Mouse (Mus musculus) heart, embryonic 13.5 days (tissue): ENCODE results near the gene Emc7. TPM values are rescaled to one million over a fixed set of nuclear protein-coding genes. Genes with fewer than 3 reads are reported as not detected.
A peak's percentile ranks its signal among the peaks of the same experiment; 100 is the strongest.

Experiments
- ATAC-seq: fragments of 200-750 bp; cut with Nextera tagmentation; 2 replicates; pipeline ENCODE4 v1.8.0; 2017; ENCODE audit warnings: moderate TSS enrichment; ENCODE audit not compliant: insufficient number of reproducible peaks, low FRiP score, low TSS enrichment; ENCODE audit errors: extremely low read depth
- H3K27ac ChIP-seq: fragments of 300-500 bp; sonication (generic); replicated peaks from 2 replicates; pipeline ENCODE4 v1.5.1; 2015; ENCODE audit warnings: moderate library complexity, mild to moderate bottlenecking, inconsistent platforms
- H3K27me3 ChIP-seq: fragments of 300-500 bp; sonication (generic); replicated peaks from 2 replicates; pipeline ENCODE4 v1.6.1; 2015; ENCODE audit warnings: mild to moderate bottlenecking, inconsistent platforms
- H3K36me3 ChIP-seq: fragments of 300-500 bp; sonication (generic); 2 replicates; pipeline ENCODE4 v1.6.1; 2015; ENCODE audit warnings: mild to moderate bottlenecking, inconsistent platforms
- H3K4me1 ChIP-seq: fragments of 300-500 bp; sonication (generic); 2 replicates; pipeline ENCODE4 v1.6.1; 2015; ENCODE audit warnings: inconsistent platforms
- H3K4me2 ChIP-seq: fragments of 300-500 bp; sonication (generic); 2 replicates; pipeline ENCODE4 v1.6.1; 2015; ENCODE audit warnings: inconsistent platforms, mild to moderate bottlenecking, moderate library complexity
- H3K4me3 ChIP-seq: fragments of 300-500 bp; sonication (generic); 2 replicates; pipeline ENCODE4 v1.5.1; 2015; ENCODE audit warnings: moderate library complexity, mild to moderate bottlenecking, inconsistent platforms
- H3K9ac ChIP-seq: fragments of 300-500 bp; sonication (generic); 2 replicates; pipeline ENCODE4 v1.6.1; 2015; ENCODE audit warnings: inconsistent platforms, mild to moderate bottlenecking, moderate library complexity
- H3K9me3 ChIP-seq: fragments of 300-500 bp; sonication (generic); 2 replicates; pipeline ENCODE4 v1.6.1; 2016; ENCODE audit warnings: inconsistent platforms
- WGBS: fragments of 180-500 bp; shearing (Covaris S2); methylation state at CpG from one replicate; pipeline ENCODE4 v1.1.7; 2015; ENCODE audit warnings: mixed read lengths; 5-methylcytosine and 5-hydroxymethylcytosine counted together
- polyA plus RNA-seq: library from polyadenylated mRNA; unstranded; fragments of >200 nt; fragmentation: Nextera tagmentation; extraction: Ambion mirVana; gene quantifications from 2 replicates; pipeline ENCODE4 v1.2.1, GENCODE M21; 2015

Emc7 gene
- polyA plus RNA-seq, 1 experiment from 2014 or later: 17.5 TPM

DNA sequence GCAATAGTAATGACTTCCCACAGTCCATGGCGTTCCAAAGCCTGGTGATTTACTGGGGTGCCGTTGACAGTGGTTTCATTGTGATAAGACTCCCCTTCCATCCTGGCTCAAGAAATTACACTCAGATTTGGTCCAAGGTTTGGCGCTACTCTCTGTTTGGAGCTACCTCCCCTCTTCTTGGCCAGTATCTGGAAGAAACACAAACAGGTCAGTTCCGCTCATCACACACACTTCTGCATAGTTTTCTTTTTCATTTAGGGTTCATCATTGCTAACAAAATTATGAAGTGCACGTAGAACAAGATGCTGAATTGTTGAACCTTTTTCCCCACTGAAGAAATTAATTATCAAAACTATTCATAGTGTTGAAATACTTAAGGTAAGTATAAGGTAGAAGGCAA is 25.9 kb downstream of the Emc7 start, which contains the start of gene Chrm5:
TSS of gene Chrm5 (minus strand) at position 101 of the 400 bp plus-strand sequence.
- Histone ChIP-seq H3K4me1 (peaks cover 11% of the 10 kb centered on the region; the same call in 1 of the 2 replicates), H3K27ac (no peak within 1 kb of the TSS), H3K9me3 (no peaks in the 10 kb centered on the region), H3K4me2 (no peak within 1 kb of the TSS), H3K9ac (no peak within 1 kb of the TSS), H3K27me3 (no peaks in the 10 kb centered on the region), H3K36me3 (no peaks in the 10 kb centered on the region), H3K4me3 (no peak within 1 kb of the TSS)
- ATAC-seq: no peak
- 83% methylated on average over 5 of the region's 5 CpGs for WGBS

DNA sequence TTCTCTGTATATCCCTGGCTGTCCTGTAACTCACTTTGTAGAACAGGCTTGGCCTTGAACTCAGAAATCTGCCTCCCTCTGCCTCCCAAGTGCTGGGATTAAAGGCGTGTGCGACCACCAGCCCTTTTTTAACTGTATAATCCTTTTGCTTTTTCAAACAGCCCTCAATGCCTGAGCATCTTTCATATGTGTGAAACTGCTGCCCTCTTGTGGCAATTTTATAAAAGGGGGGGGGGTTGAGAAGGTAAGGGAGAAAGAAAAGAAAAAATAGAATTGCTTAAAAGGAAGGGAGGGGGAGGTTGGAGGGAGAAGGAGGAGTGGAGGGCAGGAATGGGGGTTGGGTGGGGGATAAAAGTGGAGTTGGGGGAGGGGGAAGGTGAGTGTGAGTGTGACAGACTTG is 26.8 kb downstream of the Emc7 start:
- Histone ChIP-seq H3K9me3 (no peaks in the 10 kb centered on the region), H3K27ac (no peak overlapping the region), H3K4me1 (peaks cover 11% of the 10 kb centered on the region; the same call in 1 of the 2 replicates), H3K27me3 (no peaks in the 10 kb centered on the region), H3K4me2 (no peak overlapping the region), H3K36me3 (no peaks in the 10 kb centered on the region), H3K4me3 (no peak overlapping the region), H3K9ac (no peak overlapping the region)
- no peak for ATAC-seq
- WGBS: 2% methylated on average over 2 of the region's 2 CpGs

DNA sequence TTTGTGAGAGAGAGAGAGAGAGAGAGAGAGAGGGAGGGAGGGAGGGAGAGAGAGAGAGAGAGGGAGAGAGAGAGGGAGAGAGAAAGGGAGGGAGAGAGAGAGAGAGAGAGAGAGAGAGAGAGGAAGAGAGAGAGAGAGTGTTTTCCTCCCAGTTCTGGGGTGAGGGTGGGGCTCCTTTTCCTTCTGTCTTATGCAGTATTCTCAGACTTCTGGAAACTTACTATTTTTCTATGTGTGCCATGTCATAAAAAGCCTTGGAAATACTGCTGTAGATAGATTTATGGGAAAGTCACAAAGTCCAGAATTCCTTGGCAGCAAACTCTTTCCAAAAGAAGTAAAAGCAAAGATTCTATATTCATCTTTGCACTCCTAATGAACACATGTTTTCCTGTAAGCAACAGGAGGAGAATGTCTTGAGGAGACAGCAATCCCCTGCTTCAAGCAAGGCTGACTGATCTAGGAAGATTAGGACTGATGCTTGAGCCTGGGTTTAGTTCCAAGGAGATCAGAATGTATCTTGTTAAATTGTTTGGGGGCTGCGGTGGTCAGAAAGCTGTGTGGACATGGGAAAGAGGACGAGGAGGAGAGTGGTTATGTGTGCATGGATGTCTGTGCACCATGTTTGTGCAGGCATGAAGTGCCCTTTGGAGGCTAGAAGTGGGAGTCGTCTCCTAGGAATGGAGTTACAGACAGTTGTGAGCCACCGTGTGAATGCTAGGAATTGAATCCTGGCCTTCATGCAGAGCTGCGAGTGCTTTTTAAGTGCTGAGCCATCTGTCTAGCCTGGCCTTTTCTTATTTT is 27.9 kb downstream of the Emc7 start:
- H3K4me3 ChIP-seq: no peak overlapping the region
- no peaks in the 10 kb centered on the region for H3K27me3 ChIP-seq
- no peaks in the 10 kb centered on the region for H3K36me3 ChIP-seq
- H3K27ac ChIP-seq: no peak overlapping the region
- WGBS: 59% methylated on average over 5 of the region's 5 CpGs
- H3K4me1 ChIP-seq: peaks cover 11% of the 10 kb centered on the region; the same call in 1 of the 2 replicates
- ATAC-seq: no peak
- no peaks in the 10 kb centered on the region for H3K9me3 ChIP-seq
- no peak overlapping the region for H3K4me2 ChIP-seq
- H3K9ac ChIP-seq: no peak overlapping the region

DNA sequence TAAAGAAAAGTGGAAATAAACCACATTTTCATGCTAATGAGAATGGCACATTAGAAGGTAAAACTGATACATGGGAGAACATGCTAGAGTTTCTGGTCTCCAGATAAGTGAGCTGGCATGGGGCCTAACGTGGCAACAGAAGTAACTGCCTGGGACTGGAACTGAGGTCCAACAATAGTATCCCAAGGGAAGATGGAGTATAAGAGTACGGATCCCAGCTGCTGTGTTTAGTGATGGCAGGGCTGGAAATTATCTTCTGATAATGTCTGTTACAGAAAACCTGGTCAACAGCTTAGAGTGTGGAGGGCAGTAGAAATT is 28.5 kb downstream of the Emc7 start:
- Histone ChIP-seq H3K4me2 (no peak overlapping the region), H3K27ac (no peak overlapping the region), H3K27me3 (no peaks in the 10 kb centered on the region), H3K9me3 (no peaks in the 10 kb centered on the region), H3K4me1 (peaks cover 11% of the 10 kb centered on the region; the same call in 1 of the 2 replicates), H3K9ac (no peak overlapping the region), H3K36me3 (no peaks in the 10 kb centered on the region), H3K4me3 (no peak overlapping the region)
- no peak for ATAC-seq
- WGBS: 61% methylated on average over 2 of the region's 2 CpGs

DNA sequence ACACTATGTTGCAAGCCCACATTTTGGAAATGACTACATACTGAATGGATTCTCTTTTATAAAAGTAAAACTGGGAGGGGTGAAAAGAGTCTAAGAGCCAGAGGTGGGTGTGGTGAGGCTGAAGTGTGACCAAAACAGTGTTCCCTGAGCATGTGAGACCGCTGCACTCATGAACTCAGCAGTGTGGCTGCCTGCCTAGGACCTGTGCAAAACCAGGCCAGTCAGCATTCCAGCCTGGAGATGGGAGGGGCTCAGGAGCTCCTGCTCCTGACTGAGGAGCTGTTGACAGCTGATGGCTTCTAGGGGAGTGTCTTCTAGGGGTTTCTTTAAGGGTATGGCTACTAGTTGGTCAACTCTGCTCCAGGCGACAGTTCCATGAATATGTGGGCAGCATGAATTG is 30.1 kb downstream of the Emc7 start:
- ATAC-seq: 0 out of 2 replicates have a peak, but pooled peaks have one; percentile 5
- H3K36me3 ChIP-seq: no peaks in the 10 kb centered on the region
- no peaks in the 10 kb centered on the region for H3K9me3 ChIP-seq
- no peak overlapping the region for H3K4me2 ChIP-seq
- 25% methylated on average over 2 of the region's 2 CpGs for WGBS
- no peak overlapping the region for H3K9ac ChIP-seq
- H3K4me1 ChIP-seq: peaks cover 11% of the 10 kb centered on the region; the same call in 1 of the 2 replicates
- no peak overlapping the region for H3K27ac ChIP-seq
- no peaks in the 10 kb centered on the region for H3K27me3 ChIP-seq
- no peak overlapping the region for H3K4me3 ChIP-seq

DNA sequence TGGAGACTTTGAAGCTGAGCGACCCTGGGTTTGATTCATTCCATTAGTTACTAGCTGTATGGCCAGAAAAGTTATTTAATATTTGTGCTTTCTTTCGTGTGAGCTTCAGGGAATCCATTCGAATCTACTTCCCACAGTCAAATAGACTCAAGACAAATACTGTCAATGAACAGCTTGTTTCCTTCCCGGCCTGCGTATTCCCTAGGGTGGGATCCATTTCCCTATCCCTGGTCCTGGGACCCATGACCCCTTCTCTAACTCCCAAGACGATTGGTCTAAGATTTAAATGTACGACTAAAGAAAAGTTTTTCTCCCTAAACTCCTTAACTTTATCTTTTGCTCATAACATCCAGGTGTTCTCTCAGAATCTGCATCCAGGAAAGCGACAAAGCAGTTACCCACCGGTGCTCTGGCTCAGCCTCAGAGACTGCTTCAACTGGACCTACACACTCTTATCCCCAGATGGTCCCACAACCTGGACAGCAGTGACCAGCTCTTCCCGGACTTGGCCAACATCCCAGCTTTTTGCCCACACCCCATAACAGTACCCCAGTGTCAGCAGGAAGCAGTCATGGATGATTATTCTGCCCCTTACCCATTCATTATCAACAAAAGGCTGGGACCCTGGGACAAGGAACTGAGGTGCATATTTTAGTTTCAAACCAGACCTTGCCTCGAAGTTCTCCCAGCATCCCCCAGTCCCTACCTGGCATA is 35.8 kb downstream of the Emc7 start:
- Histone ChIP-seq H3K9ac (no peak overlapping the region), H3K4me1 (peaks cover 20% of the 10 kb centered on the region), H3K27ac (no peak overlapping the region), H3K4me3 (no peak overlapping the region), H3K36me3 (no peaks in the 10 kb centered on the region), H3K27me3 (no peaks in the 10 kb centered on the region), H3K4me2 (no peak overlapping the region), H3K9me3 (no peaks in the 10 kb centered on the region)
- no peak for ATAC-seq
- WGBS: 81% methylated on average over 11 of the region's 11 CpGs

DNA sequence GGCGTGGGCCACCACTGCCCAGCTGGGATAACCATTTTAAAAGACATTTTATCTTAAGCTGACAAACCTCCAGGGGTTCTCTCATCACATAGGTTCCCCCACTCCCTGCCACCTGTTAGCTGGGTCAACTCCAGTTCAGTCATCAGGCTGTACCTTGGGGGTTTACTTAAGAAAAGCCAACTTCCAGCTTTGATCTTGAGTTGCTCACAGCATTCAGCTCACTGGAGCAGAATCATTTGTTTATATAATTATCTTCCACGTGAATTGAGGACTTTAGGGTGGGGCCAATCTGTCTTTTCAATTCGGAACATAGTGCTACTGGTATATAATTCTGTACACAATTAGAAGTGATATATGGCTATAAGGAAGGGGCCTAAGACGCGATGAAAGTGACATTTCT is 36.8 kb downstream of the Emc7 start:
- peak overlapping the region; percentile 85 for H3K4me2 ChIP-seq
- H3K9ac ChIP-seq: 0 out of 2 replicates have a peak overlapping the region, but pooled peaks have one; percentile 96
- no peaks in the 10 kb centered on the region for H3K9me3 ChIP-seq
- H3K4me1 ChIP-seq: peaks cover 20% of the 10 kb centered on the region
- H3K4me3 ChIP-seq: no peak overlapping the region
- H3K27ac ChIP-seq: no peak overlapping the region
- no peaks in the 10 kb centered on the region for H3K27me3 ChIP-seq
- WGBS: 79% methylated on average over 5 of the region's 5 CpGs
- no peak for ATAC-seq
- no peaks in the 10 kb centered on the region for H3K36me3 ChIP-seq

DNA sequence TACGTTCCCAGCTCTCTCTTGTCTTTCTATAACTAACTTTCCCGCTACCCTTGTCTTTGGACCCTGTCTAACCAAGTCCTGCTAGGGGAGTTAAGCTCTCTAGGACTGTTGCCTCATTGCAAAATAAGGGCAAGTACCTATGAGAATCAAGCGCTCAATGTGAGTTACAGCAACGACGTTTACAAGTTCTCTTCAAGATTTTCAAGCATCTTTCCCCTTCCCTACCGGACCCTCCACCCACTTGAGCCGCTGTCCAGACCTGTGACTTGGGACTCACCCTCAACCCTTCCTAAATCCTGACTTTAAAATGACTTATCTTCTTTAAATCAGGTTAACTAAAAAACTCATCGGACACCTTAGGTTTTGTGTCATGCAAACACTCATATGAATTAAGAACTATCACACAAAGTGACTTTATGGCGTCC is 37.6 kb downstream of the Emc7 start:
- WGBS: 8% methylated on average over 9 of the region's 9 CpGs
- Histone ChIP-seq H3K9me3 (no peaks in the 10 kb centered on the region), H3K4me3 (peak overlapping the region; percentile 72), H3K27me3 (no peaks in the 10 kb centered on the region), H3K4me2 (peak overlapping the region; percentile 85), H3K4me1 (peaks cover 20% of the 10 kb centered on the region), H3K27ac (peak overlapping the region; percentile 98), H3K36me3 (no peaks in the 10 kb centered on the region), H3K9ac (peak overlapping the region; percentile 96)
- no peak for ATAC-seq

DNA sequence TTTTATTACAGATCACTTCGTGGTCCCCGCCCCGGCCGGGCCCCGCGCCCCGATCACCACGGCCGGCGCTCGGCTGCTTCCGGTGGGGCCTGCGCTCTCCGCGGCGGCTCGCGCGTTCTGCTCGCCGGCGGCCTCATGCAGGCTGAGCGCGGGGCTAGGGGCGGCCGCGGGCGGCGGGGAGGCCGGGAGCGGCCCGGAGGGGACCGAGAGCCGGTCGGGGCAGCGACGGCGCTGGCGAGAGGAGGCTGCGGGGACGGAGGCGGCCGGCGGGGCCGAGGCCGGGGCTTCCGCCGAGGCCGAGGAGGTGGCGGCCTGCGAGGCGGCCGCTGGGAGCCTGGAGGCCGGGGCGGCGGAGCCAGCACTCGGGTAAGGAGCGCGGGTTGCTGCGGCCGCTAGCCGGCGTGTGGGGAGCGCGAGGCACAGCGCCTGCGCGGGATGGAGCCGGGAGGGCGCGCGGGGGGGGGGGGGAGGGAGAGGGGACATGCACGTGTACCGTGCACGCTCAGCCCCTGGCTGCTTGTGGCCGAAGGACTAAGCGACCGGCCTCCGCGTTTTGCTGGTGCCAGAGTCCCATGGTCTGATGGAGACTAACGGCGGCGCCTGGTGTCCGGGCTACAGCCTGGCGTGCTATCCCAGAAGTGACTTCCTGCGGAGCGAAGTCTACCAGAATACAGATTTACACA is 38.2 kb downstream of the Emc7 start, which contains the start of gene Aven:
TSS of gene Aven (plus strand) at position 109 of the 683 bp plus-strand sequence.
- Histone ChIP-seq H3K4me1 (peaks cover 22% of the 10 kb centered on the region), H3K27me3 (no peaks in the 10 kb centered on the region), H3K4me2 (peak within 1 kb of the TSS; percentile 85), H3K27ac (peak within 1 kb of the TSS; percentile 98), H3K9me3 (no peaks in the 10 kb centered on the region), H3K4me3 (peak within 1 kb of the TSS; percentile 72), H3K36me3 (no peaks in the 10 kb centered on the region), H3K9ac (peak within 1 kb of the TSS; percentile 96)
- peak; percentile 87 for ATAC-seq
- under 1% methylated on average over 78 of the region's 87 CpGs for WGBS

DNA sequence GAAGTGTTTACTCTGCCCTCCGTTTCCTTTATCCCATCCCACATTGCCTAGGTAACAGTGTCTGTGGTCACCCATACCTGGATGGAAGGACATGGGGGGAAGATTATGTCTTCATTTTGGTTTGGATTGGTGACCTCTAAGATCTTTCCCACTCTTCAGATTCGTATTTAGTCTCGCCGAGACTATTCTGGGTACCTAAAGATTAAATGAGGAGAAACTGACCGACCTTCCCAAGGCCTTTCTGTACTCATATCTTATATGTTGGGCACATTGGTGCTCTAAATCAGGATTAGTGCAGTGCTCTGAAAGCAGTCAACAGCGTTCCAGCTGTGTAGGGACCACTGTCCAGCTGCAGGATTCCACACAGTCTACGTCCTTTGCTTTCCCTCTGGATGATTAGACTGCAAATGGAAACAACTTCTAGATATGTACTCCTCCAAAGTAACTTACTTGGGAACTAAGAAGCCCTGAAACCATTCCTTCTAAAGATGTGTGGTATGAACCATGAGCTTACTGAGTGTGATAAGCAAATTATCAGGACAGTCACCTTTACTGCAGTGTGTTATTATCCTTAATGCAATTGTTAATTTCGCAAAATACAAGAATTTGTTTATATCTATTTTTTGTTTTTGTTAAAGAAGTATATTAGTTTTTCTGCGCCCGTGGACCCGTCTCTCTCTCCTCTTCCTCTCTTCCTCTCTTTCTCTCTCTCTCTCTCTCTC is 38.9 kb downstream of the Emc7 start:
- no peaks in the 10 kb centered on the region for H3K9me3 ChIP-seq
- 0 out of 2 replicates have a peak, but pooled peaks have one; percentile 4 for ATAC-seq
- H3K36me3 ChIP-seq: no peaks in the 10 kb centered on the region
- peak overlapping the region; percentile 96 for H3K9ac ChIP-seq
- no peaks in the 10 kb centered on the region for H3K27me3 ChIP-seq
- peak overlapping the region; percentile 72 for H3K4me3 ChIP-seq
- WGBS: 35% methylated on average over 11 of the region's 11 CpGs
- peak overlapping the region; percentile 98 for H3K27ac ChIP-seq
- peak overlapping the region; percentile 85 for H3K4me2 ChIP-seq
- peaks cover 28% of the 10 kb centered on the region for H3K4me1 ChIP-seq
